In genomic region chr7:36449181-36449915, GRCm38 (mm10) we compare ENCODE assay signal across 14 mouse cellular contexts.
DNase-seq lines count a peak whose midpoint lies in the region; ATAC-seq lines count a peak whose summit lies in the region.
"Had no signal": no experiment of that assay in that cellular context is flagged by ENCODE, and none has a peak within 500 bp of the region (broad histone marks: within the 10 kb centered on the region; RNA-seq: fewer than 3 reads in every experiment).

No protein-coding gene starts in this region.

- no peak overlapping the region for H3K9ac ChIP-seq in intestine, embryonic 16.5 days (ENCODE audit: low read depth, low read length)
- H3K9ac ChIP-seq: limb, embryonic 12.5 days had no signal

- peak; percentile 38; the same call in 1 of the 2 replicates for ATAC-seq in frontal cortex, adult (ENCODE audit: low TSS enrichment)
- no peak for ATAC-seq in intestine, embryonic 16.5 days
- ATAC-seq: midbrain, embryonic 16.5 days had no signal

- WGBS in intestine, embryonic 16.5 days, result 68% methylated on average over 6 of the region's 6 CpGs

- DNase-seq in frontal cortex, postnatal 10 days (ENCODE audit: low spot score in 2 of 2), result no peak
- peak; percentile 3 for DNase-seq in gonadal fat pad, adult 2 months (ENCODE audit: low read depth)
- peak; percentile 73 to 80 for DNase-seq in left cerebral cortex, adult 18-20 months (ENCODE audit: low spot score in 2 of 2)
- peak; percentile 53 for DNase-seq in right cerebral cortex, postnatal 14 days
- DNase-seq in heart, postnatal 36 days, result no peak
- DNase-seq in heart, postnatal 4 days, result no peak
- DNase-seq: cerebellum, adult 9-11 months; gastrocnemius, postnatal 14 days; kidney, adult 18-20 months; thymus, postnatal 4 days had no signal

- H3K27me3 ChIP-seq in intestine, embryonic 16.5 days (replicated peaks; ENCODE audit: control insufficient read depth, insufficient read depth, low read length), result no peaks in the 10 kb centered on the region
- H3K27me3 ChIP-seq: limb, embryonic 12.5 days had no signal

- H3K4me1 ChIP-seq in intestine, embryonic 16.5 days (ENCODE audit: control insufficient read depth, insufficient read depth, low read length), result no peaks in the 10 kb centered on the region
- H3K4me1 ChIP-seq: limb, embryonic 12.5 days had no signal

- no peak overlapping the region for H3K4me3 ChIP-seq in intestine, embryonic 16.5 days (ENCODE audit: low read length)
- H3K4me3 ChIP-seq: limb, embryonic 12.5 days had no signal

- intact Hi-C loops in heart, postnatal 36 days (cut with DNase I), result no loop called here

- H3K36me3 ChIP-seq in intestine, embryonic 16.5 days (ENCODE audit: control insufficient read depth, insufficient read depth, low read length), result no peaks in the 10 kb centered on the region
- H3K36me3 ChIP-seq: limb, embryonic 12.5 days had no signal

- no peak overlapping the region for H3K27ac ChIP-seq in intestine, embryonic 16.5 days (ENCODE audit: low read length)
- H3K27ac ChIP-seq: limb, embryonic 12.5 days had no signal

- no peaks in the 10 kb centered on the region for H3K9me3 ChIP-seq in intestine, embryonic 16.5 days (ENCODE audit: control insufficient read depth, low read length)
- H3K9me3 ChIP-seq: limb, embryonic 12.5 days had no signal

- no peak overlapping the region for H3K4me2 ChIP-seq in intestine, embryonic 16.5 days (ENCODE audit: low read depth, low read length)
- H3K4me2 ChIP-seq: limb, embryonic 12.5 days had no signal

Comparison
In these comparisons a context has a peak if more than half of its experiments do, and no peak if none do; other contexts are left out.
1. DNase-seq: peak in gonadal fat pad, adult 2 months (single experiment), left cerebral cortex, adult 18-20 months (2 of 2) and right cerebral cortex, postnatal 14 days (single experiment); none in frontal cortex, postnatal 10 days (0 of 2), heart, postnatal 36 days (0 of 2) and heart, postnatal 4 days (single experiment).